Mouse (Mus musculus) ovary, postnatal 10 days (tissue): ENCODE measurements around the gene Eaf2.
A peak's percentile ranks its signal among the peaks of the same experiment; 100 is the strongest.

ENCODE experiments used
- DNase-seq: peaks from one replicate; pipeline ENCODE4 v3.0.0; 2022; ENCODE audit warnings: low spot score

Gene Eaf2

GRCm38 (mm10) chr16:36874583-36875275 is at the start of gene Eaf2, which contains the start of gene Golgb1:
TSS of gene Eaf2 (minus strand) at chr16:36875003.
TSS of gene Golgb1 (plus strand) at chr16:36875140.
- peak; percentile 72 for DNase-seq

DNA sequence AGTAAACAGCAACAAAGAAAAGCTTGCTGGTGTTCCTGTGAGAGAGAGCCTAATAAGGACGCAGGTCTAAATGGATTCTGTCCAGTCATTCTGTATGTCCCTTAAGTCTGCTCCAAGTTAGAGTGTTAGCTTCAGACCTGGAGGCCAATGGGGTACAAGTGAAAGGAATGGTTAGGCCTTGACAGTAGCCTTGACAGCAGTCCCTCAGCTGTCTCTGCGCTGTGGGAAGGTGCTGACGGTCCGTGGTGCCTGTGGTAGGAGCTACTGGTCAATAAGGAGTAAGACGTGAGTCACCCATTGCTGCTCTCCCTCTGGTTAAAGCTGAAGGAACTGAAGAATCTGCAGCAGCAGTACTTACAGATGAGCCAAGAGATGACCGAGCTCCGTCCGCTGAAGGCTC is 49.5 kb upstream of the Eaf2 start:
- no peak for DNase-seq

GRCm38 (mm10) chr16:36921980-36922379 is 47.2 kb upstream of the Eaf2 start:
- no peak for DNase-seq

DNA sequence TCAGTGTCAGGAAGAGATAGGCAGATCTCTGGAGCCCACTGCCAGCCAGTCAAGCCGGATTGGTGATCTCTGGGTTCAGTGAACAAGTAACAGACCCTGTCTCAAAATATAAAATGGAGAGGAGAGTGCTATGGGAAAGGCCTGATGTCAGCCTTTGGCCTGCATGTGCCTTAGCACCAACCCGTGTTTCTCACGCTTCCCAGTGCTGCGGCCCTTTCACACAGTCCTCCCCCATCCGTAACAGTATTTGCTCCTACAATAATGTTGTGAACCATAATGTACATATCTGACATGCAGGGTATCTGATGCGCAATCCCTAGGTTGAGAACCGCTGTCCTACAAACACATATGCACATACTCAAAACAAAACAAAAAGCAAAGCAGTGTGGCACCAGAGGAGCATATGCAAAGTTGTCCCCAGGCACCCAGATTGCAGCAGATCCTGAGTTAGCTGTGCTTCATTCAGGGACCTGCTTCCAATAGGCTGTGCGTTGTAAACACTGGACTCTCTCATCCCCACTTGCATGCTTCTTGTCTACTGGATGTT is 46.3 kb upstream of the Eaf2 start:
- DNase-seq, result no peak

DNA sequence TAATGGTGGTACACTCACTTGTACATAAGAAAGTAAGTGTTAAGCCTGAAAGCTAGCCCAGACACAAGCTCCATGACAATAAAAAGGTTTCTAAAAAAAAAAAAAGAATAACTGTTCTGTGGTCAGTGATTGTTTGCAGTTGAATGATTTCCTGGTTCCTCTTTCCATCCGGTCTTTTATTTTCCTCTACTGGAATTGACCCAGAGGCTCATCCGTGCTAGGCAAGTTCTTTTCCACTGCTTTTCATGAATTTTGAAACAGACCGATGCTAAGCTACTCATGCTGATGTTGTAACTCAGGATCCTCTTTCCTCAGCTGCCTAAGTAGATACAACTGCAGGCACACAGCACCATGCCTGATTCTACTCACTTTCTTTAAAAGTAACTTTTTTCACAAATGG is 45.6 kb upstream of the Eaf2 start:
- no peak for DNase-seq

DNA sequence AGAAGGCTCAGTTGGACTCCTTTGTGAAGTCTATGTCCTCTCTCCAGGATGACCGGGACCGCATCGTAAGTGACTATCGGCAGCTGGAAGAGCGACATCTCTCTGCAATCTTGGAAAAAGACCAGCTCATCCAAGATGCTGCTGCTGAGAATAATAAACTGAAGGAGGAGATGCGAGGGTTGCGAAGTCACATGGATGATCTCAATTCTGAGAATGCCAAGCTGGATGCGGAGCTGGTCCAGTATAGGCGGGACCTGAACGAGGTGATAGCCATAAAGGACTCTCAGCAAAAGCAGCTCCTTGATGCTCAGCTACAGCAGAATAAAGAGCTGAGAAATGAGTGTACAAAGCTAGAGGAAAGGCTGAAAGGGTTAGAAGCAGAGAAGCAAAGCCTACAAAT is 43.7 kb upstream of the Eaf2 start:
- no peak for DNase-seq

DNA sequence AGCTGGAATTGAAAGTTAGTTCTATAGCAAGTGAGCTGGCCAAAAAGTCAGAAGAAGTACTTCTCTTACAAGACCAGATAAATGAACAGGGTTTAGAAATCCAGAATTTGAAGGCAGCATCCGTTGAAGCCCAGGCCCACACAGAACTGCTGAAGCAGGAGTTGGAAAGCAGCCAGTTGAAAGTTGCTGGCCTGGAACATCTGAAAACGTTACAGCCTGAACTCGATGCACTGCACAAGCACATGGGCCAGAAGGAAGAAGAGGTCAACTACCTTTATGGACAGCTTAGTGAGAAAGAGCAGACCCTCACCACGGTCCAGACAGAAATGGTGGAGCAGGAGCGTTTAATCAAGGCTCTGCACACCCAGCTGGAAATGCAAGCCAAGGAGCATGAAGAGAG is 39.4 kb upstream of the Eaf2 start:
- DNase-seq, result no peak

DNA sequence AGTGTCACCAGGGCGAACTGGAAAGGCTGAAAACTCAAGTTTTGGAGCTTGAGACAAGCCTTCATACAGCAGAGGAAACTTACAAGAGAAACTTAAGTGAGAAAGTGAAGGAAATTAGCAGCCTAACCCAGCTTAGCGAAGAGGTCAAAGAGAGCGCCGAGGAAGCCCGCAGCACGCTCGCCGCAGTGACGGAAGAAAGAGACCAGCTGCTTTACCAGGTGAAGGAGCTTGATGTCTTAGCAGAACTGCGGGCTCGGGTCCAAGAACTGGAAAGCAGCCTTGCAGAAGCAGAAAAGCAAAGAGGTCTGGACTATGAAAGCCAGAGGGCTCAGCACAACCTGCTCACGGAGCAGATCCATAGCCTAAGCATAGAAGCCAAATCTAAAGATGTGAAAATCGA is 37.5 kb upstream of the Eaf2 start:
- no peak for DNase-seq

- DNase-seq, result no peak
Measured at GRCm38 (mm10) chr16:36911909-36912308, 37.1 kb upstream of the Eaf2 start.

GRCm38 (mm10) chr16:36903156-36903555 is 28.4 kb upstream of the Eaf2 start:
- DNase-seq, result no peak

DNA sequence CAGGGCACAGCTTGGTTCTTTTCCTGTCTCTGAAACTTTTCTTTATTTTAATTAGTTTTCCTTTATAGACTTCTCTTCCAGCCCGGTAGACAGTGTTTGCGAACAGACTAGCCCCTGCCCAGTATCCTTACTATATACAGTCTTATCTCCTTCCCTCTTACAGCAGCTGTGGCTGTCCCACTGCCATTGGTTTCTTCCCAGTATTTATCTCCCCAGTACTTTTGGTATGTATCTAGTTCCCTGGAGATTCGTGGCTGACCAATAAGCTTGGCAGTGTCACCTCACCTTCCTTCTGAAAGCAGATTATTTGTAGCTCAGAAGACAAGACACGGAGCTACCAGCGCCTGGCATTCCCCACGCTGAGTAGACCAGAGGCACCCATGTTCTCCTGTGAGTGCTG is 21.9 kb upstream of the Eaf2 start:
- DNase-seq, result no peak

DNA sequence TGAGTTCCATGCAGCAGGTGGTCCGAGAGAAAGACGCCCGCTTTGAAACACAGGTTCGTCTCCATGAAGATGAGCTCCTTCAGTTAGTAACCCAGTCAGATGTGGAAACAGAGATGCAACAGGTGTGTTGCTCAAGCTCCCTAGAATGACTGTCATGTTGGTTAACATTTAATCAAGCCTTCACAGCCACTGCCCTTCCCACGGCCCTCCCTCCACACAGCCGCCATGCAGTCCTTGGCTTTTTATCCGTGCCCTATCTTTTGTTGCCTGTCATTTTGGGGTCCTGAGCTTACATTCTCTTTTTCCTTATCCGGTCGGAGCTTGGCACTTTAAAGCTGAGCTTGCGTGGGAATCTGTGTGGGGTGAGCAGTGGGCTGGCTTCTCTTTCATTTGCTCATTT is 18.5 kb upstream of the Eaf2 start:
- no peak for DNase-seq

DNA sequence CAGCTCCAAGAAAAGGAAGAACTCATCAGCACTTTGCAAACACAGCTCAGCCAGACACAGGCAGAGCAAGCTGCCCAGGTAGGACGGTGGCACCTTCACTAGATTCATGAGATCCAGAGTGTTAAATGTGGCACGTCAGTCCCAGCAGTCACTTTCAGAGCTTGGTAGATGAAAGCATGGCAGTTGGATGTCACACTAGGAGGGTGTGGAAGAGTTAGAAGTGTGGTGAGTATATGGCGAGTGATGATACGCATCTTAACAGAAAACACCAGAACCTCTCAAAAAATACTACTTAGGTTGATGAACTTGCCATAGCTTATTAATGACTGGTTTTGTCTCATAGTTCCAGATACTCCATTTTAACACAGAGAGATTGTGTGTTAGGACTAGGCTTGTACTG is 16.6 kb upstream of the Eaf2 start:
- DNase-seq, result no peak

DNA sequence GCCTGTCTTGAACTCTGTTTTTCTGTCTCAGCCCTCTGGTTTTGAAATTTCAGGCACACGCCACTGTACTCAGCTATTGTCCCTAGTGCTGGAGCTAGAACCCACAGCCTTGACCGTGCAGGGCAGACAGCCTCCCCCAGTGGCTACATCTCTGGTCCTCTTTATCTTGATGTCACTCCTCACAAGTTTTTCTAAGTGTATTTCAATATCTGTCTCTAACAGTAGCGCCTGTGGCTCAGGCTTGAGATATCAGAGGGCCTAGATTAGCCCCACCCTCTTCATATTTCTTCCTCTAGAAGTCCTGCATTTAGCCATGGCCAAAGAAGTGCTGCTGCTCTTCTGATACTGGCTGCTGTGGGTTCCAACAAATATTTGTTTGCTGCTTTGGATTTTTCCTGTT is 15.8 kb upstream of the Eaf2 start:
- DNase-seq, result no peak

DNA sequence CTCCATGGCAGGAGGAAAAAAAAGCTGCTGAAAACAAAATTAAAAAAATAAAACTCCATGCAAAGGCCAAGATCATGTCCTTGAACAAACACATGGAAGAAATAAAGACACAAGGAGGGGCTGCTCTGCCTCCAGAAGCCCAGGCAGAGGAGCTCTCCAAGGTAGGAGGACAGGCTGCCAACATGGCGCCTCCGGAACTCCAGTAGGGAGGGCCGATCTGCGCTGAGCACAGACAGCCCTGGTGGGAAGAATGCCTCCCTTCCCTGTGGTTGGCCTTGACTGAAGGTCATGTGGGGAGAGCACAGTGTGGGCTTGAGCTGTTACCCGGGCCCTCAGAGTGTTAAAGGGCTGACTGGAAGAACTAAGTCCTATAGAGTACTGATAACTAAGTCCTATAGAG is 12.7 kb upstream of the Eaf2 start:
- DNase-seq, result no peak

- no peak for DNase-seq
Measured at GRCm38 (mm10) chr16:36885912-36886311, 11.1 kb upstream of the Eaf2 start.

DNA sequence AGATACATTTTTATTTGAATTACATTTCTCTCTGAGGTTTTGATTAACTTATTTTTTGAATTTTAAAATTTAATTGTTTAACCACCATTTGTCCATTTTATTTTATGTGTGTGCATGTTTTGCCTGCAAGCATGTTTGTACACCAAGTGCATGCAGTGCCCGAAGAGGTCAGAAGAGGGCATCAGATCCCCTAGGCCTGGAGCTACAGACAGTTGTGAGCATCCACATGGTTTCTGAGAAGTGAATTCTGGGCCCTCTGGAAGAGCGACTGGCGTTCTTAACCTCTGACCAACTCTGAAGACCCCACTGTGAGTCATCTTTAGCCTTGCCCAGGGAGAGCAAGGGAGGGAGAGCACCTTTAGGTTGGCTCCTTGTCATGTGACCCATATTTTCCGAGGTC is 10.1 kb upstream of the Eaf2 start:
- DNase-seq, result no peak

DNA sequence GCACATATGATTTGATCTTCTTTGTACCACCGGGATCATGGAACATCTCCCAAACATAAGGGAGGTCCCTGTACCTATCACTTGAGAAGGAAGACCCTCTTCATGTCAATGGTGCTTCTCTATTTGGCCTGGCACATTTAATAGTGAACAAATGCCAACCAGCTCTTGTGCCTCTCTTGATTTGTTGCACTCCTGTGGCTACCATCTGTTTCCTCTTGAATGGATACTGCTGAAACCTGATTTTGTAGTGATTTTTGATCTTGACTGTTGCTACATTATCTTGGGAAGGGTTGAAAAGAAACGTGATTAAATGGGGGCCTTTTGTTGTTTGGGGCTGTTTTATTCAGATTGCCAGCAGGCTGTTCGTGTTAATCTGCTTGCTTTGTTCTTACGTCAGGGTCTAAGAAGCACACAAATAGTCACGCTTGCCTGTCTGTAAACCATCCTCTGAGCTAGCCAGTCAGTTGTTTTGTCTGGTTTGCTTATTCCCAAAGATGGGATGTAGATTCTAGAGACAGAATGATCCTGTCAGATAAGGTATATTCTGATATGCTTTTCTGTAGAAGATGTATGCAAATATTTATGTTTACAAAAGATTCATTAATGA is 8.0 kb upstream of the Eaf2 start:
- no peak for DNase-seq

DNA sequence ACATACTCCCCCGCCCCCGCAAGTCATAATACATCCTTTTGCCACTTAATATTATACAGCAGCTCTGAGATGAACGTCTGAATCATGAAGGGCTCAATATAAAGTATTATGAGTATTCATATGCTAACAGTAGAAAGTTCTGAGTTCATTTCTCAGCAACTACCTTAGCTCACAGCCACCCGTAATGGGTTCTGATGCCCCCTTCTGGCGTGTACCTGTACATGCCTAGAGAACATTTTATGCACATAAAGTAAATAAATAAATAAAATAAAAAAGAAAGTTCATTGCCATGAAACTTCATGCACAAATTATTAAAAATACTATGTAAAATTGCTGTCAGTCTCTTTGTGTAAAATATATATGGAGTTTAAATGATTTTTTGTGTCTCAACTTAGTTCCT is 2.5 kb upstream of the Eaf2 start:
- DNase-seq, result no peak

GRCm38 (mm10) chr16:36875276-36875851 is 561 bp upstream of the Eaf2 start:
- DNase-seq, result peak; percentile 57

DNA sequence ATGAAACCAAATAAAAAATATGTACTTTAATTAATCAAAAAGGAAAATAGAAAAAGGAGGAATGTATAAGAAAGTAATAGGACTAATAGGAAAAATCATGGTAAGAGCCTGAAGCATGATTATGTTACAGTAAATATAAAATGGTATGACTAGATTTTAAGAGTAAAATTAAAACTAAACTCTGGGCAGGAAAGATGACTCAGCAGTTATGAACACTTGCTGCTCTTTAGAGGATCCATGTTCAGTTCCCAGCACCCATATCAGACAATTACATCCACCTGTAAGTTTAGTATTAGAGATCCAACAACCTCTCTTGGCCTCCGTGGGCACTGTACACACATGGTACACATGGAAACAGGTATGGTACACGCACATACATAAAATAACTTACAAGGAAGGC is 5.4 kb downstream of the Eaf2 start:
- DNase-seq, result no peak

GRCm38 (mm10) chr16:36863585-36863984 is 11.2 kb downstream of the Eaf2 start:
- DNase-seq, result no peak

DNA sequence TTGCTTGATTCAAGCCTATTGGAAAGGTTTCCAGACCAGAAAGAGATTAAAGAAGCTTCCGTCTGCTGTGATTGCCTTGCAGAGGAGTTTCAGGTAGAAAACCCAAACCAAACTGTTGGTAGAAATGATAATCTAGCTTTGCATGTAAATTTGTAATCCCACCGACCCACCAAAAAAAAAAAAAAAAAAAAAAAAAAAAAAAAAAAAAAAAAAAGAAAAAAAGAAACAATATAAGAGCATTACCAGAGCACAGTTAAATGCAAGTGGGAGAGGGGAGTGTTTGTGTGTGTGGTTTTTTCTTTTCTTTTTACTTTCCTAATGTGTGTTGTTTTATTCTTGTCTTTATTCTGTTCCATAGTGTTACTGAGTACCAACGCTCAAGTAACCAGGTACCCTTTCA is 23.6 kb downstream of the Eaf2 start:
- no peak for DNase-seq
